Mouse (Mus musculus) thymus, postnatal 36 days (tissue): Measurements from ENCODE around the gene Ccn5.

Source experiments
- DNase-seq, 2 experiments: peaks; one replicate each; pipeline ENCODE4 v3.0.0; 2022; ENCODE audit warnings: mixed read lengths in 2 of 2

The Ccn5 gene

DNA sequence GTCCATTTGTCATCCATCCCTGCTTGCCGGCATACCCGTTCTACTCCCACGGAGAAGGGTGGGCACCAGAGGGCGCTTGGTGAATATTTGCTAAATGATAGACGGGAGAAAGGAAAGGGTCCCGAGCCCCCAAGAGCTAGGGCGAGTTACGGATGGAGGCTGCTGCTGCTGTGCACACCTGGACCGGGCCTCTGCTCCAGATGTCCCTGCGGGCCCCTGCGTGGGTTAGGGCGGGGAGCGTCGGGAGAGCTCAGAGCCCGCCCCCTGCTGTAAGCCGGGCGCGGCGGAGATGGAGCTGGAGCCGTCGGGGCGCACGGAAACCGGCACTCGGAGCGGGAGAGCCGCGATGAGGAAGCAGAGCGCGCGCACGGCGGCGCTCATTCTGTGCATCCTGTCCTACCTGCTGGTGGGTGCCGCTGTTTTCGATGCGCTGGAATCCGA, 32.8 kb downstream of the Ccn5 start, which contains the start of gene Kcnk15:
Gene Kcnk15, plus strand, starts transcription at position 191 of the 441 bp plus-strand sequence.
- DNase-seq: peak; percentile 19 to 33

- no peak for DNase-seq
These were observed 36.6 kb downstream of the Ccn5 start for GRCm38 (mm10) chr2:163857233-163857632.

DNA sequence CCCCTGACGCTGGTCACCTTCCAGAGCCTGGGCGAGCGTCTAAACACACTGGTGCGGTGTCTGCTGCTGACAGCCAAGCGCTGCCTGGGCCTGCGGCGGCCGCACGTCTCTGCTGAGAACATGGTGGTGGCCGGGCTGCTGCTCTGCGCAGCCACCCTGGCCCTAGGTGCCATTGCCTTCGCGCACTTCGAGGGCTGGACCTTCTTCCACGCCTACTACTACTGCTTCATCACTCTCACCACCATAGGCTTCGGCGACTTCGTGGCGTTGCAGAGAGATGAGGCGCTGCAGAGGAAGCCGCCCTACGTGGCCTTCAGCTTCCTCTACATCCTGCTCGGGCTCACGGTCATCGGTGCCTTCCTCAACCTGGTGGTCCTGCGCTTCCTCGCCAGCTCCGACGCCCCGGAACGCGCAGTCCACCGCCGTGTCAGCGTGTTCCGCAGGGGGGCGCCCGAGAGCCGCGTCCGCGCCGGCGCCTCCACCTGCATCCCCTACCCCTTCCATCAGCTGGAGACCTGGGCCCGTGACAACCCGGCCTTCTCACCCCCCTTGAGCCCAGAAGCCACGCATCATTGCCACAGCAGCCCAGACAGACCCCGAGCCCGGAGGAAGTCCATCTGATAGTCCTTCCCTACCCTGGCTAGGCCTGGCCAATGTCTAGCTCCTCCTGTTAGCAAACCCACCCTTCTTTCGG, 37.7 kb downstream of the Ccn5 start:
- DNase-seq: peak; percentile 45 to 51

GRCm38 (mm10) chr2:163865311-163865710, 44.6 kb downstream of the Ccn5 start:
- DNase-seq: no peak

DNA sequence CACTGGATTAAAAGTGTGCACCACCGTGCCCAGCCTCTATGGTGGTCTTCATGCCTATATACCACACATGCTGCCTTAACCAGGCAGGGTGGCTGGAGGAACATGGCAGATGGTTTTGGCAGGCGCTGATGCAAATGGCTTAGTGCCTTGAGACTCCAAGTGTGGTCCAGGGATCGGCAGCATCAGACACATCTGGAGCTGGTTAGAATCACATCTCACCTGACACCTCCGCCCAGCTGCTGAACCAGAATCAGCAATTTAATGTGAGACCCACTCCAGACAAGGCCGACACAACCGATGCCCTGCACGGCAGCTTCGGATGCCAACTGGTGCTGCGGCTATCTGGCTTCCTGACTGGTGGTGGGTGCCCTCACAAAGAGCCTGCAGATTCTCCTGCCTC, 45.4 kb downstream of the Ccn5 start:
- DNase-seq: no peak

GRCm38 (mm10) chr2:163869783-163870182, 49.1 kb downstream of the Ccn5 start:
- no peak for DNase-seq

DNA sequence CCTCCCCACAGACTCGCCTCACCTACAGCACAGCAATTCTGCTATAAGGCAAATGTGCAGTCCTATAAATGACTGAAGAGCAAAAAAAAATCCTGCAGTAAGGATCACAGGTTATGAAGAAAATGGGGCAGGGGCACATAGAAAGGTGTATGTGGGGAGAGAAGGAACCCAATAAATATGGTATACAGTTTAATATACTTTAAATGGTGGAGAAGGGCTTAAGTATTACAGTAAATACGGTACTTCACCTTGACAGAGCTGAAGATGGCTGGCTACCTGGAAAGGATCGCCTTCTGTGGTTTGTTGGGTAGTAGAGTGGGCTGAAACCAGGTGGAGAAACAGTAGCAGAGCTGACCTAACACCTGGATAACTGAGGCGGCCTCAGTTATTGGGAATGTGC, 50.6 kb downstream of the Ccn5 start:
- no peak for DNase-seq

DNA sequence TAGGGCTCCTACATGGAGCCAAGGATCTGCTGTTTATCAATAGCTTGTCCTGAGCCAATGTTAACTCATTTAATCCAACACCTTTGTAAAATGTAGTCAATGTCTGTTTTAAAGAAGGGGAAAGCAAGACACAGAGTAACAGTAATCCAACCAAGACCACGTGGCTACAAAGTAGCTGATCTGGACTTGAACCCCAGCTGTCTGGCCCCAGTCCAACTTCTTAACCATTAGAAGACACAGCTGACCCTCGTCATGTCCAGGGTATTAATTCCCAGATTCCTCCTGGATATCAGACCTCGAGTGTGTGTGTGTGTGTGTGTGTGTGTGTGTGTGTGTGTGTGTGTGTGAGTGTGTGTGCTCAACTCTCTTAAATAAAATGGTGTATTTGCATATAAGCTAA, 51.2 kb downstream of the Ccn5 start:
- DNase-seq: no peak

GRCm38 (mm10) chr2:163874877-163875276, 54.2 kb downstream of the Ccn5 start:
- DNase-seq: no peak

- DNase-seq: no peak
These were observed 54.8 kb downstream of the Ccn5 start for GRCm38 (mm10) chr2:163875484-163875883.

DNA sequence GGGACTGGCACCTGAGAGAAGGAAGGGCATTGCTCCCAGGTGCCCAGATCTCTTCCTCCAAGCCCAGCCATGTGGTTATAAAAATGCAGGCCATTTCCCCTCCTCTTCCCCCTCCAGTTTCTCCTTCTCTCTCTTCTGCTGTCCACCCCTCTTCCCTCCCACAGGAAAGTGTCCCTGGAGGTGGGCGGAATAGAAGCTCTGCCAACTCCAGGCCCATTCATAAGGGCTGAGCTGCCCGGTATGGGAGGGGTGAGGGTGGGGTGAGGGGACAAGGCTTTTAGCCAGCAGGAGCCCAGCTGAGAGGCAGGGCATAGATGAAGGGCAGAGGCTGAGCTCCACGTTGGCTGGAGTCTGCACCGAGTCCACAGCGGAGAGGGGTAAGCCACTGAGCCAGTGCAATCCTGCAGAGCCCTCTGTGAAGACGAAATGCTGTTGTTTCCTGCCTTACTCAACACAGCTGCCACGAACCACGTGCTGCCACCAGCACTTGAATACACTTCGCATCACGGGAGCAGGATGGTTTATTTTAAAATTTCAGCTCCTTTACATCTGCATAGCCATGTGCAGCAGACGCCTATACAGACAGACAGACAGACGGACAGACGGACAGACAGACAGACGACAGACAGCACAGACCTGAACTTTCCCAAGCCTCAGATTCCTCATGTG, 56.3 kb downstream of the Ccn5 start:
- no peak for DNase-seq

- no peak for DNase-seq
These were observed 60.2 kb downstream of the Ccn5 start for GRCm38 (mm10) chr2:163880891-163881290.
